Comparison of ENCODE assay signal across 22 mouse cellular contexts in genomic region chr2:17504115-17504774, GRCm38 (mm10).
DNase-seq lines count a peak whose midpoint lies in the region; ATAC-seq and TF ChIP-seq lines count a peak whose summit lies in the region.
"Had no signal": no experiment of that assay in that cellular context is flagged by ENCODE, and none has a peak within 500 bp of the region (broad histone marks: within the 10 kb centered on the region; RNA-seq: fewer than 3 reads in every experiment).

No protein-coding gene starts in this region.

- H3K9me3 ChIP-seq in lung, embryonic 14.5 days (ENCODE audit: low read depth, low read length) = no peaks in the 10 kb centered on the region
- H3K9me3 ChIP-seq in lung, embryonic 15.5 days = no peaks in the 10 kb centered on the region
- H3K9me3 ChIP-seq in lung, embryonic 16.5 days (ENCODE audit: control insufficient read depth, low read length) = no peaks in the 10 kb centered on the region
- H3K9me3 ChIP-seq in lung, postnatal 0 days (ENCODE audit: low read length) = no peaks in the 10 kb centered on the region
- no peaks in the 10 kb centered on the region for H3K9me3 ChIP-seq in midbrain, embryonic 11.5 days (ENCODE audit: control insufficient read depth, low read length)
- no peaks in the 10 kb centered on the region for H3K9me3 ChIP-seq in midbrain, postnatal 0 days (ENCODE audit: low read length)
- H3K9me3 ChIP-seq: G1E had no signal

- H3K4me2 ChIP-seq in lung, embryonic 14.5 days = no peak overlapping the region
- no peak overlapping the region for H3K4me2 ChIP-seq in lung, embryonic 15.5 days
- H3K4me2 ChIP-seq in lung, embryonic 16.5 days (ENCODE audit: low read depth, low read length) = no peak overlapping the region
- H3K4me2 ChIP-seq in lung, postnatal 0 days (replicated peaks; ENCODE audit: low read depth, low read length) = no peak overlapping the region
- H3K4me2 ChIP-seq in midbrain, embryonic 11.5 days = no peak overlapping the region
- no peak overlapping the region for H3K4me2 ChIP-seq in midbrain, postnatal 0 days (ENCODE audit: low read depth, low read length, poor library complexity, severe bottlenecking)

- no peak overlapping the region for H3K9ac ChIP-seq in lung, embryonic 14.5 days
- H3K9ac ChIP-seq in lung, embryonic 15.5 days = no peak overlapping the region
- H3K9ac ChIP-seq in lung, embryonic 16.5 days (ENCODE audit: low read length) = no peak overlapping the region
- H3K9ac ChIP-seq in lung, postnatal 0 days (replicated peaks; ENCODE audit: low read depth) = no peak overlapping the region
- H3K9ac ChIP-seq in midbrain, embryonic 11.5 days (ENCODE audit: low read length) = no peak overlapping the region
- no peak overlapping the region for H3K9ac ChIP-seq in midbrain, postnatal 0 days (replicated peaks; ENCODE audit: low read length, poor library complexity, severe bottlenecking)

- no peaks in the 10 kb centered on the region for H3K27me3 ChIP-seq in lung, embryonic 14.5 days (ENCODE audit: insufficient read depth, low read length)
- no peaks in the 10 kb centered on the region for H3K27me3 ChIP-seq in lung, embryonic 15.5 days
- no peaks in the 10 kb centered on the region for H3K27me3 ChIP-seq in lung, embryonic 16.5 days (ENCODE audit: control insufficient read depth, insufficient read depth, low read depth, low read length)
- H3K27me3 ChIP-seq in lung, postnatal 0 days (replicated peaks; ENCODE audit: insufficient read depth, low read length) = no peaks in the 10 kb centered on the region
- no peaks in the 10 kb centered on the region for H3K27me3 ChIP-seq in midbrain, embryonic 11.5 days (ENCODE audit: control insufficient read depth, insufficient read depth, low read length)
- no peaks in the 10 kb centered on the region for H3K27me3 ChIP-seq in midbrain, postnatal 0 days (ENCODE audit: insufficient read depth, low read length)
- H3K27me3 ChIP-seq: CH12.LX, Patski had no signal

- whole genome bisulfite sequencing in lung, embryonic 14.5 days = 38% methylated on average over 6 of the region's 6 CpGs
- WGBS in lung, embryonic 15.5 days = 35% methylated on average over 6 of the region's 6 CpGs
- 46% methylated on average over 6 of the region's 6 CpGs for WGBS in lung, embryonic 16.5 days
- 53% methylated on average over 6 of the region's 6 CpGs for WGBS in lung, postnatal 0 days
- WGBS in midbrain, embryonic 11.5 days = 88% methylated on average over 6 of the region's 6 CpGs
- WGBS in midbrain, postnatal 0 days = 82% methylated on average over 6 of the region's 6 CpGs

- DNase-seq in lung, embryonic 14.5 days = peak; percentile 86
- no peak for DNase-seq in lung, postnatal 10 days
- DNase-seq in lung, postnatal 14 days = no peak
- DNase-seq in lung, postnatal 0 days (ENCODE audit: low spot score) = no peak
- DNase-seq in midbrain, embryonic 11.5 days (ENCODE audit: low spot score, missing footprints) = peak; percentile 17
- no peak for DNase-seq in midbrain, postnatal 0 days (ENCODE audit: low spot score)
- DNase-seq: adrenal gland, adult 2 months; adrenal gland, adult 8-10 months; adrenal gland, postnatal 10 days; adrenal gland, postnatal 14 days; adrenal gland, postnatal 25 days; adrenal gland, postnatal 36 days; B cell, adult 2 months; cerebellum, adult 11 months; cerebellum, adult 11-12 months had no signal

- H3K36me3 ChIP-seq in lung, embryonic 14.5 days (ENCODE audit: insufficient read depth) = no peaks in the 10 kb centered on the region
- H3K36me3 ChIP-seq in lung, embryonic 15.5 days = no peaks in the 10 kb centered on the region
- H3K36me3 ChIP-seq in lung, embryonic 16.5 days (ENCODE audit: control insufficient read depth, insufficient read depth, low read length) = no peaks in the 10 kb centered on the region
- H3K36me3 ChIP-seq in lung, postnatal 0 days (ENCODE audit: insufficient read depth, low read length) = no peaks in the 10 kb centered on the region
- H3K36me3 ChIP-seq in midbrain, embryonic 11.5 days (ENCODE audit: control insufficient read depth, insufficient read depth, low read length) = no peaks in the 10 kb centered on the region
- no peaks in the 10 kb centered on the region for H3K36me3 ChIP-seq in midbrain, postnatal 0 days (ENCODE audit: insufficient read depth, low read length)
- H3K36me3 ChIP-seq: G1E had no signal

- no peak overlapping the region for H3K4me3 ChIP-seq in lung, embryonic 14.5 days (ENCODE audit: low read depth, low read length)
- no peak overlapping the region for H3K4me3 ChIP-seq in lung, embryonic 15.5 days
- no peak overlapping the region for H3K4me3 ChIP-seq in lung, embryonic 16.5 days (ENCODE audit: low read length)
- no peak overlapping the region for H3K4me3 ChIP-seq in lung, postnatal 0 days (ENCODE audit: low read depth, low read length)
- no peak overlapping the region for H3K4me3 ChIP-seq in midbrain, embryonic 11.5 days (ENCODE audit: low read depth, low read length)
- H3K4me3 ChIP-seq in midbrain, postnatal 0 days (ENCODE audit: low read depth, low read length) = no peak overlapping the region

- no peak for TF ChIP-seq CTCF in lung, embryonic 14.5 days (IDR thresholded peaks at IDR 0.05; ENCODE audit: low read depth)
- TF ChIP-seq CTCF in lung, postnatal 0 days (IDR thresholded peaks at IDR 0.05) = no peak
- TF ChIP-seq CTCF in midbrain, postnatal 0 days (IDR thresholded peaks at IDR 0.05) = no peak

- peak; percentile 93 for ATAC-seq in lung, embryonic 14.5 days (ENCODE audit: insufficient read depth)
- peak; percentile 90 for ATAC-seq in lung, embryonic 15.5 days (ENCODE audit: borderline replicate concordance, extremely low read depth, low FRiP score, low TSS enrichment)
- peak; percentile 90 for ATAC-seq in lung, embryonic 16.5 days (ENCODE audit: low read depth)
- ATAC-seq in lung, postnatal 0 days = no peak
- ATAC-seq in midbrain, embryonic 11.5 days (ENCODE audit: low FRiP score) = no peak
- ATAC-seq in midbrain, postnatal 0 days (ENCODE audit: low FRiP score) = no peak
- ATAC-seq: activated CD4-positive, CD25-positive, alpha-beta regulatory T cell, adult 4 months; CD4-positive, CD25-positive, alpha-beta regulatory T cell, adult 4 months; Patski had no signal

- TF ChIP-seq EP300 in lung, postnatal 0 days (IDR thresholded peaks at IDR 0.05) = no peak

- H3K4me1 ChIP-seq in lung, embryonic 14.5 days (ENCODE audit: insufficient read depth) = no peaks in the 10 kb centered on the region
- H3K4me1 ChIP-seq in lung, embryonic 15.5 days = no peaks in the 10 kb centered on the region
- H3K4me1 ChIP-seq in lung, embryonic 16.5 days (replicated peaks; ENCODE audit: control insufficient read depth, insufficient read depth, low read length) = 0 out of 2 replicates have a peak, but pooled peaks cover 2% of the 10 kb centered on the region
- no peaks in the 10 kb centered on the region for H3K4me1 ChIP-seq in lung, postnatal 0 days (ENCODE audit: insufficient read depth, low read depth, low read length)
- H3K4me1 ChIP-seq in midbrain, embryonic 11.5 days (ENCODE audit: control insufficient read depth, insufficient read depth, low read length) = no peaks in the 10 kb centered on the region
- 0 out of 2 replicates have a peak, but pooled peaks cover 2% of the 10 kb centered on the region for H3K4me1 ChIP-seq in midbrain, postnatal 0 days (ENCODE audit: insufficient read depth, low read length)

- peak overlapping the region; percentile 42; the same call in 1 of the 2 replicates for H3K27ac ChIP-seq in lung, embryonic 14.5 days (ENCODE audit: low read depth)
- peak overlapping the region; percentile 50; the same call in 1 of the 2 replicates for H3K27ac ChIP-seq in lung, embryonic 15.5 days
- no peak overlapping the region for H3K27ac ChIP-seq in lung, embryonic 16.5 days (ENCODE audit: low read length)
- no peak overlapping the region for H3K27ac ChIP-seq in lung, postnatal 0 days (ENCODE audit: low read length)
- no peak overlapping the region for H3K27ac ChIP-seq in midbrain, embryonic 11.5 days (ENCODE audit: low read depth, low read length)
- no peak overlapping the region for H3K27ac ChIP-seq in midbrain, postnatal 0 days (ENCODE audit: low read depth, low read length)

Comparison
In these comparisons a context has a peak if more than half of its experiments do, and no peak if none do; other contexts are left out.
1. ATAC-seq: peak in lung, embryonic 14.5 days (single experiment), lung, embryonic 15.5 days (single experiment) and lung, embryonic 16.5 days (single experiment); none in lung, postnatal 0 days (single experiment), midbrain, embryonic 11.5 days (single experiment) and midbrain, postnatal 0 days (single experiment).
2. DNase-seq: peak in lung, embryonic 14.5 days (single experiment) and midbrain, embryonic 11.5 days (single experiment); none in lung, postnatal 10 days (single experiment), lung, postnatal 14 days (single experiment), lung, postnatal 0 days (single experiment) and midbrain, postnatal 0 days (single experiment).
3. H3K27ac ChIP-seq: peak in lung, embryonic 14.5 days (single experiment) and lung, embryonic 15.5 days (single experiment); none in lung, embryonic 16.5 days (single experiment), lung, postnatal 0 days (single experiment), midbrain, embryonic 11.5 days (single experiment) and midbrain, postnatal 0 days (single experiment).